Mouse (Mus musculus) liver, postnatal 0 days (tissue): ENCODE data around the gene 5330417C22Rik. TPM values are rescaled to one million over a fixed set of nuclear protein-coding genes. Genes with fewer than 3 reads are reported as not detected.

Source experiments
- ATAC-seq: fragments of 200-750 bp; cut with Nextera tagmentation; 2 replicates; pipeline ENCODE4 v1.8.0; 2017; ENCODE audit warnings: mild to moderate bottlenecking, moderate library complexity
- DNase-seq: peaks from one replicate; pipeline ENCODE4 v3.0.0-alpha.2; 2016
- H3K27ac ChIP-seq: fragments of 300-500 bp; sonication (generic); 2 replicates; pipeline ENCODE4 v1.5.1; 2014; ENCODE audit warnings: antibody characterized with exemption, moderate library complexity, mild to moderate bottlenecking, low read depth
- H3K27me3 ChIP-seq: fragments of 300-500 bp; sonication (generic); 2 replicates; pipeline ENCODE4 v1.6.1; 2014; ENCODE audit warnings: low read length, control low read depth, mixed read lengths; ENCODE audit not compliant: insufficient read depth
- H3K36me3 ChIP-seq: fragments of 300-500 bp; sonication (generic); replicated peaks from 2 replicates; pipeline ENCODE4 v1.6.1; 2014; ENCODE audit warnings: mild to moderate bottlenecking, control low read depth, low read length, moderate library complexity, mixed read lengths; ENCODE audit not compliant: insufficient read depth
- H3K4me1 ChIP-seq: fragments of 300-500 bp; sonication (generic); 2 replicates; pipeline ENCODE4 v1.6.1; 2014; ENCODE audit warnings: antibody characterized with exemption, mild to moderate bottlenecking, control low read depth; ENCODE audit not compliant: insufficient read depth
- H3K4me2 ChIP-seq: fragments of 300-500 bp; sonication (generic); 2 replicates; pipeline ENCODE4 v1.6.1; 2014; ENCODE audit warnings: low read depth, mild to moderate bottlenecking, low read length, moderate library complexity, mixed read lengths
- H3K4me3 ChIP-seq: fragments of 300-500 bp; sonication (generic); 2 replicates; pipeline ENCODE4 v1.5.1; 2014; ENCODE audit warnings: low read depth, low read length
- H3K9ac ChIP-seq: fragments of 300-500 bp; sonication (generic); replicated peaks from 2 replicates; pipeline ENCODE4 v1.6.1; 2014; ENCODE audit warnings: mild to moderate bottlenecking, moderate library complexity
- H3K9me3 ChIP-seq: fragments of 300-500 bp; sonication (generic); 2 replicates; pipeline ENCODE4 v1.6.1; 2016; ENCODE audit warnings: mild to moderate bottlenecking, control low read depth, low read length, mixed read lengths
- CTCF ChIP-seq: sonication (generic); IDR thresholded peaks from 2 replicates; pipeline ENCODE4 v1.5.1; 2016; ENCODE audit warnings: antibody characterized with exemption, low read depth
- EP300 ChIP-seq: IDR thresholded peaks from 2 replicates; pipeline ENCODE4 v1.6.1; 2016; ENCODE audit warnings: antibody characterized with exemption, low read depth, mild to moderate bottlenecking
- WGBS: fragments of 180-500 bp; shearing (Covaris S2); extraction: QIAGEN DNeasy Blood & Tissue Kit; methylation state at CpG from one replicate; pipeline ENCODE4 v1.1.7; 2014; ENCODE audit not compliant: insufficient replicate concordance; 5-methylcytosine and 5-hydroxymethylcytosine counted together
- microRNA-seq: library from miRNA; unstranded; fragments of <30 nt; microRNA quantifications from one replicate; pipeline ENCODE4, GENCODE M21; 2016
- polyA plus RNA-seq: library from polyadenylated mRNA; unstranded; fragments of >200 nt; fragmentation: Nextera tagmentation; extraction: Ambion mirVana; gene quantifications from 2 replicates; pipeline ENCODE4 v1.2.1, GENCODE M21; 2015

5330417C22Rik gene
- polyA plus RNA-seq, 1 experiment from 2014 or later = 0.72 TPM

DNA sequence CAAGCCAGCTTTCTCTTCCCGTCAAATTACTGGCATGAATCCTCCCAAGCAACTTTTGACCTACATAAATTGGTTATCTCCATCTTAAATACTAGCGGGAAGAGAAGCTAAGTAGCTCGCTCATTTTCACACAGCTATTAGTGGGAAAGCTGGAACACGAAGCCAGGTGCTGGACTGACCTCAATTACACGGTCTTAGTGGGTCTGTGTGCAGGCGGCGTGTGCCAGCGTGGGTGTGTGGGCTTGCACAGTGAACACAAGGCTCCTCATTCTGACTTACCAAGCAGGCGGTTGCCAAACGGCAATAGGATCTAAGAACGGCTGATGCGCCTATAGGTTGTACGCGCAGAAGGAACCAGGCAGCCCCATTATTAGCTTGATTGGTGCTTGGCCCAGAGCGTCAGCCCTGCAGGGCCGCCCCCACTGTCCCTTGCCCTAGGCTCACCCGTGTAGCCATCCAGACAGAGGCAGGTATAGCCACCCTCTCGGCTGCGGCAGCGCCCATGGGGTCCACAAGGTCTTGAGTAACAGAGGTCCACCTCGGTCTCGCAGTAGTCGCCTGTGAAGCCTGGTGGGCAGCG, 129.9 kb downstream of the 5330417C22Rik start:
- TF ChIP-seq EP300 (no peak), CTCF (no peak)
- ATAC-seq (no peak), DNase-seq (no peak)
- no peaks in the 10 kb centered on the region for H3K9me3 ChIP-seq
- no peaks in the 10 kb centered on the region for H3K4me1 ChIP-seq
- no peak overlapping the region for H3K4me3 ChIP-seq
- H3K27me3 ChIP-seq = no peaks in the 10 kb centered on the region
- H3K36me3 ChIP-seq = no peaks in the 10 kb centered on the region
- H3K27ac ChIP-seq = no peak overlapping the region
- 88% methylated on average over 24 of the region's 24 CpGs for WGBS
- no peak overlapping the region for H3K9ac ChIP-seq
- no peak overlapping the region for H3K4me2 ChIP-seq

Small RNA genes lying within 50 kb of the gene (microRNA-seq; reads per million reads assigned to microRNA genes)
- gene Gm22860 = not detected

Other genes with a start within 250 kb of the 5330417C22Rik start
- gene Mybphl, start 171.6 kb downstream of the 5330417C22Rik start, polyA plus RNA-seq = 0.49 and 0.76 TPM in 2 replicates
- gene Psrc1, start 152.7 kb downstream of the 5330417C22Rik start, polyA plus RNA-seq = 5.6 and 7.8 TPM in 2 replicates
- 0.18 and 0.30 TPM in 2 replicates for gene Celsr2, start 121.0 kb downstream of the 5330417C22Rik start, polyA plus RNA-seq
- 39.0 and 41.7 TPM in 2 replicates for gene Sars, start 91.3 kb downstream of the 5330417C22Rik start, polyA plus RNA-seq
- not detected in 2 replicates for gene 1700013F07Rik, start 2.4 kb downstream of the 5330417C22Rik start, polyA plus RNA-seq
- gene Tmem167b, start 25.9 kb upstream of the 5330417C22Rik start, polyA plus RNA-seq = 11.1 and 12.6 TPM in 2 replicates
- gene Taf13, start 35.2 kb upstream of the 5330417C22Rik start, polyA plus RNA-seq = 14.0 and 15.5 TPM in 2 replicates
- gene Wdr47, start 54.7 kb upstream of the 5330417C22Rik start, polyA plus RNA-seq = 0.64 and 0.80 TPM in 2 replicates
- 49.7 and 51.1 TPM in 2 replicates for gene Clcc1, start 117.4 kb upstream of the 5330417C22Rik start, polyA plus RNA-seq
- 18.3 and 21.6 TPM in 2 replicates for gene Gpsm2, start 185.8 kb upstream of the 5330417C22Rik start, polyA plus RNA-seq
- 0.06 and 0.13 TPM in 2 replicates for gene Aknad1, start 203.1 kb upstream of the 5330417C22Rik start, polyA plus RNA-seq